Mouse (Mus musculus) stomach, adult 2 months (tissue): ENCODE results near the gene Olfr957. TPM values are rescaled to one million over a fixed set of nuclear protein-coding genes. Genes with fewer than 3 reads are reported as not detected.

Experiments used
- polyA plus RNA-seq: library from polyadenylated mRNA; depleted of rRNA; stranded (reverse); fragments of >200 nt; gene quantifications from 2 replicates; pipeline ENCODE4 v1.2.3, GENCODE M21; 2012; rRNA removed

Olfr957 gene
- polyA plus RNA-seq, result not detected in 2 replicates

GRCm38 (mm10) chr9:39515531-39515930 lies at the start of gene Olfr957:
Gene Olfr957 (minus strand): TSS chr9:39515809.

GRCm38 (mm10) chr9:39553946-39554345 lies 38.3 kb upstream of the Olfr957 start, which contains the start of gene Olfr958:
Gene Olfr958 (minus strand): TSS chr9:39554054.

GRCm38 (mm10) chr9:39493895-39494294 lies 21.7 kb downstream of the Olfr957 start, which contains the start of gene Olfr44:
Gene Olfr44 (minus strand): TSS chr9:39493995.

GRCm38 (mm10) chr9:39471844-39472243 lies 43.8 kb downstream of the Olfr957 start, which contains the start of gene Olfr955:
Gene Olfr955 (minus strand): TSS chr9:39471944.

Other genes with a start within 250 kb of the Olfr957 start
- gene Olfr945, start 239.0 kb downstream of the Olfr957 start, polyA plus RNA-seq, result not detected in 2 replicates
- gene Olfr948, start 189.8 kb downstream of the Olfr957 start, polyA plus RNA-seq, result not detected in 2 replicates
- gene Olfr951, start 128.4 kb downstream of the Olfr957 start, polyA plus RNA-seq, result not detected in 2 replicates
- gene Olfr952, start 88.7 kb downstream of the Olfr957 start, polyA plus RNA-seq, result not detected in 2 replicates
- not detected in 2 replicates for gene Olfr954, start 59.1 kb downstream of the Olfr957 start, polyA plus RNA-seq
- gene Olfr955, start 43.9 kb downstream of the Olfr957 start, polyA plus RNA-seq, result not detected in 2 replicates
- gene Olfr44, start 21.8 kb downstream of the Olfr957 start, polyA plus RNA-seq, result not detected in 2 replicates
- gene Olfr958, start 38.2 kb upstream of the Olfr957 start, polyA plus RNA-seq, result not detected in 2 replicates
- gene Olfr959, start 59.8 kb upstream of the Olfr957 start, polyA plus RNA-seq, result not detected in 2 replicates
- gene AW551984, start 88.6 kb upstream of the Olfr957 start, polyA plus RNA-seq, result 0.84 and 3.4 TPM in 2 replicates
- not detected in 2 replicates for gene Olfr148, start 94.8 kb upstream of the Olfr957 start, polyA plus RNA-seq
- gene Olfr960, start 105.6 kb upstream of the Olfr957 start, polyA plus RNA-seq, result not detected in 2 replicates
- gene Olfr961, start 129.3 kb upstream of the Olfr957 start, polyA plus RNA-seq, result not detected in 2 replicates
- gene Olfr963, start 151.4 kb upstream of the Olfr957 start, polyA plus RNA-seq, result not detected in 2 replicates
- gene Olfr149, start 191.3 kb upstream of the Olfr957 start, polyA plus RNA-seq, result not detected in 2 replicates
- gene Olfr965, start 195.5 kb upstream of the Olfr957 start, polyA plus RNA-seq, result not detected in 2 replicates
- not detected in 2 replicates for gene Olfr150, start 215.2 kb upstream of the Olfr957 start, polyA plus RNA-seq
- gene Olfr967, start 230.4 kb upstream of the Olfr957 start, polyA plus RNA-seq, result not detected in 2 replicates